7 mouse cellular contexts compared by ENCODE assay signal in the genomic region with DNA sequence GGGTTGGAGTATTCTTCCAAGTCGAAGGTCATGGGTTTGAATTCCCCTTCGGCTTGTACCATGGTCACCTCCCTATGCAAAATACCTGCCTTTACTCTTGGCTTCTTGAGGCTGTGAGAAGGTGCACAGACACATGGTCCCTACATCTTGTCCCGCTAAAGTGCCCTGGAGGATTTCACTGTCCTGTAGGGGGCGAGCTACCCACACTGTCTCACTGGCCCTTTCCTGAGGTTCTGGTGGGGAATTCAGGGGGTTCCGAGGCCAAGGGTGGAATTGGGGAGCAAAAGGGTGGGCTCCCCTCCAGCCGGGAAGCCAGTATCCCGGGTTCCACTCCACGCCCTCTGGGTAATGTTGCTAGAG.
A peak's percentile ranks its signal among the peaks of the same experiment; 100 is the strongest.
DNase-seq lines count a peak whose midpoint lies in the region; ATAC-seq lines count a peak whose summit lies in the region.
"Not testable (repeated sequence)": the region's sequence is repeated elsewhere in the genome, so short reads cannot be mapped to it uniquely, and the experiment has no call there.

No protein-coding gene starts in this region.

- peak overlapping the region; percentile 62 for H3K4me3 ChIP-seq in embryonic facial prominence, embryonic 14.5 days (ENCODE audit: low read depth, low read length)
- H3K4me3 ChIP-seq in hindbrain, embryonic 16.5 days (ENCODE audit: low read length), result peak overlapping the region; percentile 74
- H3K4me3 ChIP-seq in limb, embryonic 10.5 days, result peak overlapping the region; percentile 80
- H3K4me3 ChIP-seq in lung, embryonic 15.5 days, result peak overlapping the region; percentile 85

- H3K4me1 ChIP-seq in embryonic facial prominence, embryonic 14.5 days (ENCODE audit: control insufficient read depth, insufficient read depth, low read length); hindbrain, embryonic 16.5 days (ENCODE audit: control insufficient read depth, insufficient read depth, low read depth, low read length); limb, embryonic 10.5 days; lung, embryonic 15.5 days: not testable (repeated sequence)

- H3K4me2 ChIP-seq in embryonic facial prominence, embryonic 14.5 days (ENCODE audit: low read depth, low read length), result peak overlapping the region; percentile 79
- H3K4me2 ChIP-seq in hindbrain, embryonic 16.5 days (ENCODE audit: low read length), result peak overlapping the region; percentile 66
- peak overlapping the region; percentile 95 for H3K4me2 ChIP-seq in lung, embryonic 15.5 days

- ATAC-seq in embryonic facial prominence, embryonic 14.5 days (ENCODE audit: low read depth), result peak; percentile 68
- 0 out of 2 replicates have a peak, but pooled peaks have one; percentile 25 for ATAC-seq in granulocyte monocyte progenitor cell, adult 5-6 weeks (replicated peaks; ENCODE audit: poor library complexity, severe bottlenecking)
- peak; percentile 82 for ATAC-seq in hindbrain, embryonic 16.5 days
- peak; percentile 61; the same call in 1 of the 2 replicates for ATAC-seq in lung, embryonic 15.5 days (ENCODE audit: borderline replicate concordance, extremely low read depth, low FRiP score, low TSS enrichment)

- not testable (repeated sequence) for H3K9me3 ChIP-seq in embryonic facial prominence, embryonic 14.5 days (ENCODE audit: control insufficient read depth, low read length); hindbrain, embryonic 16.5 days (ENCODE audit: control insufficient read depth, low read length); limb, embryonic 10.5 days (replicated peaks); lung, embryonic 15.5 days

- peak; percentile 60 for DNase-seq in R1 (ENCODE audit: low read depth, low spot score)
- DNase-seq in embryonic facial prominence, embryonic 14.5 days (ENCODE audit: low spot score); limb, embryonic 10.5 days (ENCODE audit: low spot score): not testable (repeated sequence)
- DNase-seq in naive thymus-derived CD4-positive, alpha-beta T cell, adult 2 months (ENCODE audit: low read depth), result peak; percentile 48

- peak overlapping the region; percentile 58; the same call in 1 of the 2 replicates for H3K27ac ChIP-seq in embryonic facial prominence, embryonic 14.5 days (replicated peaks; ENCODE audit: low read depth, low read length)
- peak overlapping the region; percentile 86 for H3K27ac ChIP-seq in hindbrain, embryonic 16.5 days (ENCODE audit: low read depth, low read length)
- H3K27ac ChIP-seq in limb, embryonic 10.5 days, result peak overlapping the region; percentile 97
- peak overlapping the region; percentile 75 for H3K27ac ChIP-seq in lung, embryonic 15.5 days

- H3K9ac ChIP-seq in embryonic facial prominence, embryonic 14.5 days (ENCODE audit: low read depth, low read length), result peak overlapping the region; percentile 82
- peak overlapping the region; percentile 93 for H3K9ac ChIP-seq in hindbrain, embryonic 16.5 days (ENCODE audit: low read depth, low read length)
- H3K9ac ChIP-seq in lung, embryonic 15.5 days, result peak overlapping the region; percentile 55

- 1% methylated on average over 8 of the region's 8 CpGs for WGBS in embryonic facial prominence, embryonic 14.5 days
- WGBS in hindbrain, embryonic 16.5 days, result 6% methylated on average over 8 of the region's 8 CpGs
- WGBS in limb, embryonic 10.5 days, result 3% methylated on average over 8 of the region's 8 CpGs
- WGBS in lung, embryonic 15.5 days, result 2% methylated on average over 8 of the region's 8 CpGs

- not testable (repeated sequence) for H3K27me3 ChIP-seq in embryonic facial prominence, embryonic 14.5 days (replicated peaks; ENCODE audit: control insufficient read depth, insufficient read depth, low read length); hindbrain, embryonic 16.5 days (replicated peaks; ENCODE audit: control insufficient read depth, insufficient read depth, low read length); limb, embryonic 10.5 days (ENCODE audit: low read depth, poor library complexity, severe bottlenecking); lung, embryonic 15.5 days

- not testable (repeated sequence) for H3K36me3 ChIP-seq in embryonic facial prominence, embryonic 14.5 days (ENCODE audit: control insufficient read depth, insufficient read depth, low read length); hindbrain, embryonic 16.5 days (ENCODE audit: control insufficient read depth, insufficient read depth, low read length); limb, embryonic 10.5 days; lung, embryonic 15.5 days

Comparison
In these comparisons a context has a peak if more than half of its experiments do, and no peak if none do; other contexts are left out.
1. ATAC-seq: peak in every context shown above with its lines; median percentile 82 in hindbrain, embryonic 16.5 days; 68 in embryonic facial prominence, embryonic 14.5 days; 61 in lung, embryonic 15.5 days; 25 in granulocyte monocyte progenitor cell, adult 5-6 weeks.